In genomic region chr10:119932794-119933193, GRCm38 (mm10) we compare ENCODE assay signal across 17 mouse cellular contexts.
DNase-seq lines count a peak whose midpoint lies in the region; ATAC-seq and TF ChIP-seq lines count a peak whose summit lies in the region.
"Had no signal": no experiment of that assay in that cellular context is flagged by ENCODE, and none has a peak within 500 bp of the region (broad histone marks: within the 10 kb centered on the region; RNA-seq: fewer than 3 reads in every experiment).

No protein-coding gene starts in this region.

- no peak overlapping the region for H3K4me2 ChIP-seq in intestine, postnatal 0 days (replicated peaks; ENCODE audit: low read depth)
- no peak overlapping the region for H3K4me2 ChIP-seq in intestine, embryonic 16.5 days (ENCODE audit: low read depth, low read length)
- H3K4me2 ChIP-seq: limb, embryonic 15.5 days; midbrain, embryonic 11.5 days had no signal

- H3K27me3 ChIP-seq in intestine, postnatal 0 days (replicated peaks; ENCODE audit: control insufficient read depth, insufficient read depth, low read length) = no peaks in the 10 kb centered on the region
- no peaks in the 10 kb centered on the region for H3K27me3 ChIP-seq in intestine, embryonic 16.5 days (replicated peaks; ENCODE audit: control insufficient read depth, insufficient read depth, low read length)
- no peaks in the 10 kb centered on the region for H3K27me3 ChIP-seq in ES-Bruce4 (ENCODE audit: control insufficient read depth, insufficient read depth, low read length, poor library complexity, severe bottlenecking)
- H3K27me3 ChIP-seq: limb, embryonic 15.5 days had no signal

- H3K36me3 ChIP-seq in intestine, postnatal 0 days (ENCODE audit: control insufficient read depth, insufficient read depth) = no peaks in the 10 kb centered on the region
- H3K36me3 ChIP-seq in intestine, embryonic 16.5 days (ENCODE audit: control insufficient read depth, insufficient read depth, low read length) = no peaks in the 10 kb centered on the region
- no peaks in the 10 kb centered on the region for H3K36me3 ChIP-seq in ES-Bruce4 (ENCODE audit: control insufficient read depth, insufficient read depth, low read length, poor library complexity, severe bottlenecking)
- H3K36me3 ChIP-seq: heart, embryonic 10.5 days; limb, embryonic 15.5 days had no signal

- 43% methylated on average over 4 of the region's 4 CpGs for WGBS in intestine, postnatal 0 days
- WGBS in intestine, embryonic 16.5 days = 64% methylated on average over 4 of the region's 4 CpGs

- TF ChIP-seq POLR2A in ES-Bruce4 (IDR thresholded peaks at IDR 0.05; ENCODE audit: insufficient read depth, low read length) = no peak

- H3K9ac ChIP-seq in intestine, postnatal 0 days (ENCODE audit: low read depth, low read length) = no peak overlapping the region
- no peak overlapping the region for H3K9ac ChIP-seq in intestine, embryonic 16.5 days (ENCODE audit: low read depth, low read length)
- H3K9ac ChIP-seq in ES-Bruce4 (ENCODE audit: low read depth, poor library complexity, severe bottlenecking) = no peak overlapping the region
- H3K9ac ChIP-seq: limb, embryonic 15.5 days had no signal

- H3K27ac ChIP-seq in intestine, postnatal 0 days (ENCODE audit: low read depth, low read length) = no peak overlapping the region
- no peak overlapping the region for H3K27ac ChIP-seq in intestine, embryonic 16.5 days (ENCODE audit: low read length)
- no peak overlapping the region for H3K27ac ChIP-seq in ES-Bruce4 (ENCODE audit: insufficient read depth, low read length)
- H3K27ac ChIP-seq: heart, embryonic 10.5 days; limb, embryonic 15.5 days had no signal

- H3K4me1 ChIP-seq in intestine, postnatal 0 days (replicated peaks; ENCODE audit: control insufficient read depth, insufficient read depth, low read length) = no peaks in the 10 kb centered on the region
- H3K4me1 ChIP-seq in intestine, embryonic 16.5 days (ENCODE audit: control insufficient read depth, insufficient read depth, low read length) = no peaks in the 10 kb centered on the region
- peaks cover 2% of the 10 kb centered on the region for H3K4me1 ChIP-seq in ES-Bruce4 (ENCODE audit: control insufficient read depth, insufficient read depth, low read length)
- H3K4me1 ChIP-seq: heart, embryonic 10.5 days; limb, embryonic 15.5 days had no signal

- ATAC-seq in intestine, postnatal 0 days = no peak
- ATAC-seq in intestine, embryonic 16.5 days = no peak
- ATAC-seq in megakaryocyte progenitor cell, adult 5-6 weeks (replicated peaks; ENCODE audit: poor library complexity) = peak; percentile 44; the same call in 1 of the 2 replicates
- ATAC-seq: forebrain, embryonic 16.5 days; inflammation-experienced regulatory T-cells, adult 6 months had no signal

- no peaks in the 10 kb centered on the region for H3K9me3 ChIP-seq in intestine, postnatal 0 days (ENCODE audit: control insufficient read depth)
- H3K9me3 ChIP-seq in intestine, embryonic 16.5 days (ENCODE audit: control insufficient read depth, low read length) = no peaks in the 10 kb centered on the region
- no peaks in the 10 kb centered on the region for H3K9me3 ChIP-seq in ES-Bruce4 (replicated peaks; ENCODE audit: control insufficient read depth, insufficient read depth, low read length, poor library complexity, severe bottlenecking)
- H3K9me3 ChIP-seq: heart, embryonic 10.5 days; limb, embryonic 15.5 days had no signal

- DNase-seq in 3T3-L1 (ENCODE audit: low read depth, low spot score) = peak; percentile 11
- DNase-seq in cerebellum, adult 11-12 months = no peak
- no peak for DNase-seq in cerebellum, postnatal 36 days
- DNase-seq: cerebellum, adult 8-10 months; gastrocnemius, postnatal 14 days; lung, postnatal 36 days; spleen, adult 18-20 months had no signal

- TF ChIP-seq CTCF in intestine, postnatal 0 days (IDR thresholded peaks at IDR 0.05; ENCODE audit: low read depth) = peak; percentile 37
- TF ChIP-seq CTCF in ES-Bruce4 (IDR thresholded peaks at IDR 0.05; ENCODE audit: low read depth, low read length) = peak; percentile 23

- no peak overlapping the region for H3K4me3 ChIP-seq in intestine, postnatal 0 days (ENCODE audit: low read depth, low read length)
- H3K4me3 ChIP-seq in intestine, embryonic 16.5 days (ENCODE audit: low read length) = no peak overlapping the region
- no peak overlapping the region for H3K4me3 ChIP-seq in ES-Bruce4 (ENCODE audit: low read depth, low read length)
- H3K4me3 ChIP-seq: erythroblast, embryonic 14.5 days; heart, embryonic 10.5 days; limb, embryonic 15.5 days had no signal

- no peak for TF ChIP-seq EP300 in ES-Bruce4 (IDR thresholded peaks at IDR 0.05; ENCODE audit: insufficient read depth, low read depth, low read length)
